Mouse (Mus musculus) adrenal gland, postnatal 10 days (tissue): ENCODE data around the gene Slc35e1. TPM values are rescaled to one million over a fixed set of nuclear protein-coding genes. Genes with fewer than 3 reads are reported as not detected.

Source experiments
- DNase-seq: peaks from one replicate; pipeline ENCODE4 v3.0.0; 2021; ENCODE audit warnings: mixed read lengths
- total RNA-seq, 2 experiments: library from RNA; stranded (reverse); gene quantifications; 2 replicates each; pipeline ENCODE4 v1.2.3; 2021

The Slc35e1 gene
- total RNA-seq, 2 experiments from 2014 or later, result 28.1 to 29.6 TPM

GRCm38 (mm10) chr8:72485456-72486199, 6.8 kb downstream of the Slc35e1 start:
- no peak for DNase-seq

- peak; percentile 97 for DNase-seq
Measured at GRCm38 (mm10) chr8:72474826-72475546, 17.4 kb downstream of the Slc35e1 start, which contains the start of gene Cherp. TSS of gene Cherp (minus strand) at chr8:72475226.

GRCm38 (mm10) chr8:72470684-72471083, 21.7 kb downstream of the Slc35e1 start:
- DNase-seq, result no peak

- DNase-seq, result no peak
Measured at GRCm38 (mm10) chr8:72469984-72470383, 22.4 kb downstream of the Slc35e1 start.

- DNase-seq, result no peak
Measured at GRCm38 (mm10) chr8:72469243-72469642, 23.2 kb downstream of the Slc35e1 start.

GRCm38 (mm10) chr8:72464211-72464610, 28.2 kb downstream of the Slc35e1 start:
- DNase-seq, result no peak

- no peak for DNase-seq
Measured at GRCm38 (mm10) chr8:72459881-72460533, 32.4 kb downstream of the Slc35e1 start.

GRCm38 (mm10) chr8:72458457-72458856, 34.0 kb downstream of the Slc35e1 start:
- no peak for DNase-seq

- no peak for DNase-seq
Measured at GRCm38 (mm10) chr8:72457806-72458205, 34.6 kb downstream of the Slc35e1 start.

GRCm38 (mm10) chr8:72455317-72455716, 37.1 kb downstream of the Slc35e1 start:
- DNase-seq, result no peak

- no peak for DNase-seq
Measured at GRCm38 (mm10) chr8:72453904-72454303, 38.5 kb downstream of the Slc35e1 start.

- DNase-seq, result no peak
Measured at GRCm38 (mm10) chr8:72451516-72451915, 40.9 kb downstream of the Slc35e1 start.

GRCm38 (mm10) chr8:72445071-72445470, 47.3 kb downstream of the Slc35e1 start:
- DNase-seq, result no peak

GRCm38 (mm10) chr8:72443994-72444350, 48.4 kb downstream of the Slc35e1 start:
- no peak for DNase-seq

- DNase-seq, result peak; percentile 97
Measured at GRCm38 (mm10) chr8:72443338-72443993, 48.9 kb downstream of the Slc35e1 start, which contains the start of the genes Calr3 and 1700030K09Rik. TSS of gene Calr3 (minus strand) at chr8:72443870. TSS of gene 1700030K09Rik (plus strand) at chr8:72443880.

- DNase-seq, result no peak
Measured at GRCm38 (mm10) chr8:72438248-72439015, 54.0 kb downstream of the Slc35e1 start.

- peak; percentile 91 for DNase-seq
Measured at GRCm38 (mm10) chr8:72434952-72435351, 57.5 kb downstream of the Slc35e1 start.
